Mouse (Mus musculus) spleen, adult 12 weeks (tissue): ENCODE results near the gene Me3.

ENCODE experiments used
- DNase-seq: peaks from one replicate; pipeline ENCODE4 v3.0.0; 2022; ENCODE audit warnings: low spot score

The Me3 gene

GRCm38 (mm10) chr7:89903442-89904343 lies 271.5 kb downstream of the Me3 start, which contains the start of gene Ccdc81:
Gene Ccdc81 (minus strand): TSS chr7:89903629.
- DNase-seq, result no peak
